Mouse (Mus musculus) lung, adult 2 months (tissue): ENCODE measurements at regions not wholly inside any gene's neighbourhood (a gene's known extent, or its start where the extent isn't known, plus 50 kb on each side); places are given as distances from the start of the nearest gene placed in this dataset.

Experiments
- CTCF ChIP-seq: fragments of 200-500 bp; IDR thresholded peaks from 2 replicates; pipeline ENCODE4 v1.5.1; 2011; ENCODE audit warnings: mild to moderate bottlenecking, low read length, control low read depth; ENCODE audit not compliant: insufficient read depth
- POLR2A ChIP-seq: fragments of 200-500 bp; IDR thresholded peaks from 2 replicates; pipeline ENCODE4 v1.6.1; 2011; ENCODE audit warnings: low read depth, mild to moderate bottlenecking, control low read depth, low read length, borderline replicate concordance; ENCODE audit errors: extremely low read depth

- no peak for TF ChIP-seq POLR2A
- no peak for TF ChIP-seq CTCF
Measured at GRCm38 (mm10) chr19:28745105-28745504, 65.2 kb upstream of the Glis3 start.
